Mouse (Mus musculus): ENCODE measurements around the gene Dnajc11.

DNA sequence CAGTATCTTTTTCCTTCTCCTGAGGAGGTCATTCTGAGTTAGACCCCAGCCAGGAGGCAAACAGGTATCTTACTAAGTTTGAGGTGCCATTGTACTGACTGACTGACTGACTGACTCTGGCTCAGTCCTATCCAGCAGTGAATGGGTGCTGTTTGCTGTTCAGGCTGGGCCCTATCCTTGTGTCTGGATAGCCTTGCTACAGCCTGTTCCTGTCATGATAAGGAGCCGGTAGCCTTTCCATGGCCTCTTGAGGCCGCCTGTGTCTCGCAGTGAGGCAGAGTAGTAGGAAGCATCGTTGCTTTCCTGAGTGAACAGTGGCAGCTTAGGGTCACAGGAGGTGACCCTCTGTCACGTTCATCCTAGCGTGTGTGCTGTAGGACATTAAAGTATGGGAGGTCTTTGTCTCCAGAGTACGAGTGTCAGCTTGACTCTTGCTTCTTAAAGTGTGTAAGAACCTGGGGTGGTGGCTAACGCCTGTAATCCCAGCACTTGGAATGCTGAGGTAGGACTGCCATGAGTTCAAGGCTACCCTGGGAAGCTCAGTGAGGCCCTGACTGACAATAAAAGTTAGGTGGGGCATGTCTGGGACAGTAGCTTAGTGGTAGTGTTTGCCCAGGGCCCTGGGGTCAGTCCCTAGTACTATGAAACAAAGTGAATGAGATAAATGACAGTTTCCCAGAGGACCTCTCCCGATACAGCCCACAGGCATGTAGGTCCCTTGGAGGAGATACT is 24.3 kb downstream of the Dnajc11 start:
- TF ChIP-seq GATA1 (IDR thresholded peaks at IDR 0.05; ENCODE audit: low read length) (peak; percentile 80; the same call in 1 of the 2 replicates), TAL1 (IDR thresholded peaks at IDR 0.05; ENCODE audit: low read length) (peak; percentile 89)

Measured in erythroblast, embryonic 14.5 days (primary cell).